Mouse (Mus musculus): ENCODE data around the gene Psmd7. TPM values are rescaled to one million over a fixed set of nuclear protein-coding genes. Genes with fewer than 3 reads are reported as not detected.

The Psmd7 gene
- total RNA-seq, 2 experiments from 2014 or later: 103 to 107 TPM

- DNase-seq (ENCODE audit: low spot score in 2 of 2): no peak
- intact Hi-C loops (cut with DNase I): no loop called here
These were observed 6.7 kb downstream of the Psmd7 start for GRCm38 (mm10) chr8:107581536-107581935.

GRCm38 (mm10) chr8:107580879-107581278 is 7.4 kb downstream of the Psmd7 start:
- no peak for DNase-seq (ENCODE audit: low spot score in 2 of 2)
- intact Hi-C loops (cut with DNase I): no loop called here

GRCm38 (mm10) chr8:107578541-107578940 is 9.7 kb downstream of the Psmd7 start:
- DNase-seq (ENCODE audit: low spot score in 2 of 2): no peak
- intact Hi-C loops (cut with DNase I): no loop called here

- DNase-seq (ENCODE audit: low spot score in 2 of 2): no peak
- intact Hi-C loops (cut with DNase I): no loop called here
These were observed 10.1 kb downstream of the Psmd7 start for GRCm38 (mm10) chr8:107578132-107578531.

GRCm38 (mm10) chr8:107577640-107578039 is 10.6 kb downstream of the Psmd7 start:
- intact Hi-C loops (cut with DNase I): no loop called here
- no peak for DNase-seq (ENCODE audit: low spot score in 2 of 2)

- intact Hi-C loops (cut with DNase I): loop anchor here (1.0 kb wide), 1 partner anchor 121 kb away; no protein-coding TSS in a partner anchor
- DNase-seq (ENCODE audit: low spot score in 2 of 2): peak; percentile 64 to 80
These were observed 11.6 kb downstream of the Psmd7 start for GRCm38 (mm10) chr8:107576702-107577101.

- no peak for DNase-seq (ENCODE audit: low spot score in 2 of 2)
- intact Hi-C loops (cut with DNase I): no loop called here
These were observed 13.5 kb downstream of the Psmd7 start for GRCm38 (mm10) chr8:107574771-107575170.

GRCm38 (mm10) chr8:107572497-107572896 is 15.8 kb downstream of the Psmd7 start:
- intact Hi-C loops (cut with DNase I): no loop called here
- peak in 1 of 2 experiments; percentile 32 for DNase-seq (ENCODE audit: low spot score in 2 of 2)

GRCm38 (mm10) chr8:107571486-107572135 is 16.7 kb downstream of the Psmd7 start:
- intact Hi-C loops (cut with DNase I): no loop called here
- DNase-seq (ENCODE audit: low spot score in 2 of 2): no peak

GRCm38 (mm10) chr8:107571046-107571445 is 17.2 kb downstream of the Psmd7 start:
- no peak for DNase-seq (ENCODE audit: low spot score in 2 of 2)
- intact Hi-C loops (cut with DNase I): no loop called here

GRCm38 (mm10) chr8:107562164-107562563 is 26.1 kb downstream of the Psmd7 start:
- intact Hi-C loops (cut with DNase I): no loop called here

GRCm38 (mm10) chr8:107560820-107561536 is 27.3 kb downstream of the Psmd7 start:
- intact Hi-C loops (cut with DNase I): no loop called here
- no peak for DNase-seq (ENCODE audit: low spot score in 2 of 2)

More at GRCm38 (mm10) chr8:107562164-107562563, 26.1 kb downstream of the Psmd7 start:
- no peak for DNase-seq (ENCODE audit: low spot score in 2 of 2)

GRCm38 (mm10) chr8:107556511-107556936 is 31.7 kb downstream of the Psmd7 start:
- no peak for DNase-seq (ENCODE audit: low spot score in 2 of 2)
- intact Hi-C loops (cut with DNase I): no loop called here

- intact Hi-C loops (cut with DNase I): no loop called here
- DNase-seq (ENCODE audit: low spot score in 2 of 2): no peak
These were observed 33.0 kb downstream of the Psmd7 start for GRCm38 (mm10) chr8:107555231-107555630.

- DNase-seq (ENCODE audit: low spot score in 2 of 2): no peak
- intact Hi-C loops (cut with DNase I): no loop called here
These were observed 36.0 kb downstream of the Psmd7 start for GRCm38 (mm10) chr8:107552234-107552633.

- DNase-seq (ENCODE audit: low spot score in 2 of 2): no peak
- intact Hi-C loops (cut with DNase I): no loop called here
These were observed 41.4 kb downstream of the Psmd7 start for GRCm38 (mm10) chr8:107546817-107547216.

- DNase-seq (ENCODE audit: low spot score in 2 of 2): peak; percentile 50 to 55
- intact Hi-C loops (cut with DNase I): no loop called here
These were observed 42.1 kb downstream of the Psmd7 start for GRCm38 (mm10) chr8:107546154-107546553.

- intact Hi-C loops (cut with DNase I): no loop called here
- no peak for DNase-seq (ENCODE audit: low spot score in 2 of 2)
These were observed 42.6 kb downstream of the Psmd7 start for GRCm38 (mm10) chr8:107545621-107546152.

GRCm38 (mm10) chr8:107544651-107545174 is 43.6 kb downstream of the Psmd7 start:
- DNase-seq (ENCODE audit: low spot score in 2 of 2): peak; percentile 34 to 48
- intact Hi-C loops (cut with DNase I): no loop called here

GRCm38 (mm10) chr8:107544211-107544610 is 44.1 kb downstream of the Psmd7 start:
- DNase-seq (ENCODE audit: low spot score in 2 of 2): no peak
- intact Hi-C loops (cut with DNase I): no loop called here

- intact Hi-C loops (cut with DNase I): no loop called here
- no peak for DNase-seq (ENCODE audit: low spot score in 2 of 2)
These were observed 44.5 kb downstream of the Psmd7 start for GRCm38 (mm10) chr8:107543714-107544113.
